8 mouse cellular contexts compared by ENCODE assay signal in the genomic region with DNA sequence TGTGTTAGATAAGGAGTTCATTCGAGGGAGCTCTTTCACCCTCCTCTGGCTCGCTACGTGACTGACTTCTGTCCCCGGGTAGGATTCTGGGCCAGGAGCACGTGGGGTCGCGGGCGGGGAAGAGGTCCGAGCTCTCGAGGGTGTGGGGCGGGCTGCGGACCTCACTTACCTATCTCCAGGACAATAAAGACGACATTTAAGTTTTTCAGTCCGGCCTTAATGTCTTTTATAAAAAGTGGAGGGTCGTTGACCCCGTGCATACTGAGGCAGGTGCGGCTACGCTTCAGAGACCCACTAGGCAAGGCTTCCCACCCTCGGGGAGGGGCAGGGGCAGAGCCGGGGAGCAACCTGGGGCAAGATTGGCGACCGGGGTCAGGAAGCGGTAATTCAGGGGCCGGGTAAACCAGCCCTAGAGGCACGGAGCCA. TPM values are rescaled to one million over a fixed set of nuclear protein-coding genes. Genes with fewer than 3 reads are reported as not detected.
DNase-seq lines count a peak whose midpoint lies in the region; ATAC-seq and TF ChIP-seq lines count a peak whose summit lies in the region.

No protein-coding gene starts in this region.

- peak overlapping the region; percentile 84; the same call in 1 of the 2 replicates for H3K27ac ChIP-seq in intestine, embryonic 14.5 days (ENCODE audit: low read depth)
- peak overlapping the region; percentile 78 for H3K27ac ChIP-seq in liver, adult 2 months (replicated peaks; ENCODE audit: insufficient read depth, low read depth, low read length)

- peak overlapping the region; percentile 66 for H3ac ChIP-seq in myocyte (ENCODE audit: control insufficient read depth, insufficient read length)

- H3K4me1 ChIP-seq in intestine, embryonic 14.5 days (replicated peaks; ENCODE audit: control insufficient read depth, insufficient read depth, low read length): no peaks in the 10 kb centered on the region
- peaks cover 5% of the 10 kb centered on the region for H3K4me1 ChIP-seq in liver, adult 2 months (ENCODE audit: control insufficient read depth, insufficient read depth, low read length)

- TF ChIP-seq POLR2A in liver, adult 2 months (IDR thresholded peaks at IDR 0.05; ENCODE audit: extremely low read depth, insufficient read depth, low read length): no peak
- TF ChIP-seq POLR2A in myocyte (IDR thresholded peaks at IDR 0.05; ENCODE audit: insufficient read length, low read depth): peak; percentile 4

- TF ChIP-seq CTCF in liver, adult 2 months (IDR thresholded peaks at IDR 0.05; ENCODE audit: low read depth, low read length): no peak

- H3K4me2 ChIP-seq in intestine, embryonic 14.5 days (ENCODE audit: low read length): peak overlapping the region; percentile 98
- H3K4me2 ChIP-seq in myocyte (ENCODE audit: low read depth): peak overlapping the region; percentile 87

- H3K9ac ChIP-seq in intestine, embryonic 14.5 days (ENCODE audit: low read length): peak overlapping the region; percentile 73
- H3K9ac ChIP-seq in liver, adult 2 months (ENCODE audit: low read depth, low read length): peak overlapping the region; percentile 90

- H3K4me3 ChIP-seq in intestine, embryonic 14.5 days (ENCODE audit: low read depth, low read length): peak overlapping the region; percentile 66
- H3K4me3 ChIP-seq in liver, adult 2 months (ENCODE audit: insufficient read depth, low read depth, low read length): peak overlapping the region; percentile 77
- H3K4me3 ChIP-seq in myocyte: peak overlapping the region; percentile 91

- intact Hi-C loops in heart, postnatal 25 days (cut with DNase I): loop anchor here (10.0 kb wide), 1 partner anchor 57 kb away; no protein-coding TSS in a partner anchor

- under 1% methylated on average over 24 of the region's 25 CpGs for WGBS in intestine, embryonic 14.5 days
- WGBS in liver, adult 2 months: under 1% methylated on average over 25 of the region's 25 CpGs

- no peaks in the 10 kb centered on the region for H3K9me3 ChIP-seq in intestine, embryonic 14.5 days (ENCODE audit: control insufficient read depth, low read length)

- ATAC-seq in frontal cortex, adult (ENCODE audit: low TSS enrichment): peak; percentile 10
- ATAC-seq in intestine, embryonic 14.5 days (replicated peaks; ENCODE audit: low FRiP score, low TSS enrichment, low read depth): peak; percentile 55

- H3K27me3 ChIP-seq in intestine, embryonic 14.5 days (replicated peaks; ENCODE audit: control insufficient read depth, insufficient read depth, low read length): no peaks in the 10 kb centered on the region
- no peaks in the 10 kb centered on the region for H3K27me3 ChIP-seq in liver, adult 2 months (ENCODE audit: control insufficient read depth, insufficient read depth, low read length)
- no peaks in the 10 kb centered on the region for H3K27me3 ChIP-seq in myocyte (ENCODE audit: control insufficient read depth, insufficient read depth, insufficient read length)

- peaks cover 2% of the 10 kb centered on the region; the same call in 1 of the 2 replicates for H3K36me3 ChIP-seq in intestine, embryonic 14.5 days (ENCODE audit: control insufficient read depth, insufficient read depth, low read length)
- peaks cover 9% of the 10 kb centered on the region for H3K36me3 ChIP-seq in liver, adult 2 months (ENCODE audit: control insufficient read depth, insufficient read depth, low read length)
- H3K36me3 ChIP-seq in myocyte (ENCODE audit: control insufficient read depth, insufficient read depth): peaks cover 19% of the 10 kb centered on the region

- peak; percentile 96 for DNase-seq in heart, adult 11 months
- no peak for DNase-seq in heart, postnatal 25 days (ENCODE audit: low spot score)
- peak; percentile 34 for DNase-seq in adrenal gland, postnatal 25 days
- no peak for DNase-seq in intestine, embryonic 14.5 days (ENCODE audit: low spot score)
- peak; percentile 39 for DNase-seq in liver, adult 2 months (ENCODE audit: extremely low read depth, low read depth, low spot score)
- peak; percentile 68 to 75 for DNase-seq in thymus, postnatal 36 days

- H3K79me2 ChIP-seq in liver, adult 2 months (ENCODE audit: control insufficient read depth, insufficient read depth, low read length): no peaks in the 10 kb centered on the region
- peaks cover 17% of the 10 kb centered on the region for H3K79me2 ChIP-seq in myocyte (ENCODE audit: control insufficient read depth, insufficient read depth)

TF ChIP-seq in myocyte, 11 proteins besides CTCF, POLR2A, EP300 and RAD21:
- TF ChIP-seq REST (IDR thresholded peaks at IDR 0.05; ENCODE audit: insufficient read depth, insufficient read length) (no peak), CEBPB (IDR thresholded peaks at IDR 0.05; ENCODE audit: insufficient read depth, poor library complexity, severe bottlenecking) (no peak), TCF12 (IDR thresholded peaks at IDR 0.05; ENCODE audit: insufficient read depth, poor library complexity, severe bottlenecking) (no peak), MYOG (IDR thresholded peaks at IDR 0.05; ENCODE audit: control insufficient read depth in 1 of 3, insufficient read depth in 1 of 3, insufficient read length in 2 of 3, low read depth in 2 of 3) (no peak), E2F4 (IDR thresholded peaks at IDR 0.05; ENCODE audit: insufficient read depth) (no peak), MAX (IDR thresholded peaks at IDR 0.05; ENCODE audit: low read depth) (no peak), TCF3 (IDR thresholded peaks at IDR 0.05; ENCODE audit: insufficient read length, low read depth) (no peak), MYOD1 (IDR thresholded peaks at IDR 0.05; ENCODE audit: control insufficient read depth in 1 of 3, insufficient read length in 2 of 3, low read depth in 2 of 3) (no peak), SRF (IDR thresholded peaks at IDR 0.05; ENCODE audit: control insufficient read depth, insufficient read length, low read depth) (no peak), USF1 (IDR thresholded peaks at IDR 0.05; ENCODE audit: low read depth) (no peak), POLR2AphosphoS2 (IDR thresholded peaks at IDR 0.05; ENCODE audit: insufficient read length, low read depth) (no peak)

RNA-seq across cellular contexts. Expression of gene Nabp1, which starts 0.6 kb away (rescaled TPM):
- 10 to 100 TPM; 33.6 to 37.4 TPM for total RNA-seq in heart, postnatal 25 days (2021)
- 52.0 and 72.5 TPM in 2 replicates for total RNA-seq in adrenal gland, postnatal 25 days (2021)
- polyA plus RNA-seq in intestine, embryonic 14.5 days (2014; fragmentation: Nextera tagmentation; extraction: Ambion mirVana): 11.4 and 12.6 TPM in 2 replicates
- 17.1 and 25.5 TPM in 2 replicates for total RNA-seq in liver, adult 2 months (2014; rRNA removed)
- 5.0 and 5.7 TPM in 2 replicates for polyA plus RNA-seq in liver, adult 2 months (2012; rRNA removed)
- 21.2 TPM for polyA plus RNA-seq in myocyte (2012; fragmentation: generic; extraction: Trizol)

Comparison
In these comparisons a context has a peak if more than half of its experiments do, and no peak if none do; other contexts are left out.
1. DNase-seq: peak in heart, adult 11 months (single experiment), adrenal gland, postnatal 25 days (single experiment), liver, adult 2 months (single experiment) and thymus, postnatal 36 days (2 of 2); none in heart, postnatal 25 days (single experiment) and intestine, embryonic 14.5 days (single experiment).
2. Peak in every context shown above with its lines, with median percentiles within 50 percentile points of each other: H3K4me3 ChIP-seq.